Mouse (Mus musculus) thymus, adult 2 months (tissue): ENCODE measurements around the gene Gcsh. TPM values are rescaled to one million over a fixed set of nuclear protein-coding genes. Genes with fewer than 3 reads are reported as not detected.

ENCODE experiments used
- DNase-seq: peaks from one replicate; pipeline ENCODE4 v3.0.0; 2021
- H3K27ac ChIP-seq: fragments of 200-500 bp; 2 replicates; pipeline ENCODE4 v1.5.1; 2012; ENCODE audit warnings: low read length, control low read depth; ENCODE audit not compliant: control insufficient read depth, insufficient read depth
- H3K27me3 ChIP-seq: fragments of 200-500 bp; 2 replicates; pipeline ENCODE4 v1.6.1; 2012; ENCODE audit warnings: mild to moderate bottlenecking, low read length, moderate library complexity, mixed read lengths; ENCODE audit not compliant: control insufficient read depth, insufficient read depth
- H3K36me3 ChIP-seq: fragments of 200-500 bp; 2 replicates; pipeline ENCODE4 v1.6.1; 2012; ENCODE audit warnings: mild to moderate bottlenecking, low read length, moderate library complexity; ENCODE audit not compliant: control insufficient read depth, insufficient read depth
- H3K4me1 ChIP-seq: fragments of 200-500 bp; replicated peaks from 2 replicates; pipeline ENCODE4 v1.6.1; 2012; ENCODE audit warnings: low read length; ENCODE audit not compliant: control insufficient read depth, insufficient read depth
- H3K4me3 ChIP-seq: fragments of 200-500 bp; 2 replicates; pipeline ENCODE4 v1.5.1; 2012; ENCODE audit warnings: mild to moderate bottlenecking, low read length, control low read depth, moderate library complexity; ENCODE audit not compliant: control insufficient read depth, insufficient read depth
- CTCF ChIP-seq: fragments of 200-500 bp; IDR thresholded peaks from 2 replicates; pipeline ENCODE4 v1.5.1; 2012; ENCODE audit warnings: mild to moderate bottlenecking, control low read depth, low read length, moderate library complexity, borderline replicate concordance; ENCODE audit not compliant: control insufficient read depth, poor library complexity, insufficient read depth; ENCODE audit errors: extremely low read depth
- POLR2A ChIP-seq: fragments of 200-500 bp; IDR thresholded peaks from 2 replicates; pipeline ENCODE4 v1.6.1; 2012; ENCODE audit warnings: mild to moderate bottlenecking, low read length, control low read depth, moderate library complexity; ENCODE audit not compliant: control insufficient read depth, poor library complexity, insufficient read depth; ENCODE audit errors: extremely low read depth
- WGBS: fragments of 180-500 bp; shearing (Covaris S2); methylation state at CpG from one replicate; pipeline ENCODE4 v1.1.7; 2018; 5-methylcytosine and 5-hydroxymethylcytosine counted together
- polyA plus RNA-seq: library from polyadenylated mRNA; depleted of rRNA; stranded (reverse); fragments of >200 nt; gene quantifications from 2 replicates; pipeline ENCODE4 v1.2.3, GENCODE M21; 2012

Gcsh gene
- polyA plus RNA-seq, 1 experiment: 16.0 TPM

DNA sequence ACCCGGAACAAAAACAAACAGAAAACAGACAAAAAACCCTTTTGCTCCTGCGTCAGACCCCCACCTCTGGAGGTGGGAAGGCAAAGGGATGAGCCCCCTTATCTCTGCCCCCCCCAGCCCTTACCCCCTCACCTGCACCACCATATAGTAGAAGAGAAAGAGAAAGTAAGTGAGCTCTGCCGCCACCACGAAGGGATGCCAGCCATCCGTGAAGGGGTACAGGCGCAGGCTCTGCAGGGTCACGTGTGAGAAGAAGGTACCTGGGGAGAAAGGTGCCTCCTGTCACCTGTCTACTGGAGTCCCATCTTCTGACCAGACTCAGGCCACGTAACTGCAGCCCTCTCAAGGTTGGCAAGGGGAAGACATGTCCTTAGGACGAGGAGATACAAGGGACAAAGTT is 18.0 kb upstream of the Gcsh start:
- no peak for TF ChIP-seq CTCF
- TF ChIP-seq POLR2A: no peak

DNA sequence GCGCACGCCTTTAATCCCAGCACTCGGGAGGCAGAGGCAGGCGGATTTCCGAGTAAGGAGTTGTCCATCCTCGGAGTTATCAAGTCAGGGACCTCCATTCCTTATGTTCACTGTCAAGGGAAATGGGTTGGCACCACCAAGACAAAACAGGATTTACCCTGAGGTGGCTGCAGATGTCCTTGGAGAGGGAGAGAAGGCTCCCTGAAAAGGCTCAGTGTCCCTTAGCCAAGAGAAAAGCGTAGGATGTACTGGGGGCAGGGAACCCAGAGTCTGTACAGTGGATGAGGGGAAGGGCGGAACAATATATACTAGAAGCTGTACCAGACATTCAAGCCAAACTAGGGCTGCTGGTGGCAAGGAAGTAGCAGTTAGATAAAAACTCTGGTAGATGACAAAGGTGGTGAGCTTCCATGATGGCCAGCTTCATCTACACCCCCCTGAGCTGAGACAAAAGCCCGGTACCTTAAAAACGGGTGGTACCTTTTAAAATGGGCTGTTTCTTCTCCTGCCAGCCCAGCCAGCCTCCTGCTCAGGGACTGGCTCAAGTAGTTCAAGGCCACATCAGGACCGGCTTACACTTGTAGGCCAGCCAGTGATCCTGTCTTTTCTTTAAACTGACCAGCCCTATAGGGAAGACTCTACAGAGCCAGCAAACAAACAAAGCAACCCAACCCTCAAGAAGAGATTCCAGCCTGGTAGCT is 829 bp upstream of the Gcsh start:
- Histone ChIP-seq H3K4me3 (no peak overlapping the region), H3K36me3 (no peaks in the 10 kb centered on the region), H3K27me3 (no peaks in the 10 kb centered on the region), H3K27ac (no peak overlapping the region), H3K4me1 (peaks cover 11% of the 10 kb centered on the region)
- no peak for DNase-seq
- 76% methylated on average over 11 of the region's 11 CpGs for WGBS
- no peak for TF ChIP-seq CTCF
- no peak for TF ChIP-seq POLR2A

More for the DNA sequence above, 18.0 kb upstream of the Gcsh start:
- no peak for DNase-seq
- Histone ChIP-seq H3K27me3 (no peaks in the 10 kb centered on the region), H3K27ac (no peak overlapping the region), H3K4me3 (no peak overlapping the region), H3K36me3 (no peaks in the 10 kb centered on the region), H3K4me1 (peaks cover 2% of the 10 kb centered on the region)
- 87% methylated on average over 9 of the region's 9 CpGs for WGBS

GRCm38 (mm10) chr8:116992176-116992971 is 963 bp downstream of the Gcsh start:
- no peaks in the 10 kb centered on the region for H3K36me3 ChIP-seq
- H3K27me3 ChIP-seq: no peaks in the 10 kb centered on the region
- H3K4me1 ChIP-seq: peaks cover 11% of the 10 kb centered on the region
- H3K4me3 ChIP-seq: peak overlapping the region; percentile 84
- H3K27ac ChIP-seq: no peak overlapping the region
- DNase-seq: peak; percentile 41
- TF ChIP-seq CTCF (no peak), POLR2A (no peak)
- WGBS: 7% methylated on average over 23 of the region's 23 CpGs

GRCm38 (mm10) chr8:116991241-116991640 is 2.1 kb downstream of the Gcsh start:
- Histone ChIP-seq H3K36me3 (no peaks in the 10 kb centered on the region), H3K27me3 (no peaks in the 10 kb centered on the region), H3K4me3 (no peak overlapping the region), H3K27ac (no peak overlapping the region), H3K4me1 (peaks cover 11% of the 10 kb centered on the region)
- no peak for DNase-seq
- 95% methylated on average over 8 of the region's 8 CpGs for WGBS
- TF ChIP-seq CTCF (no peak), POLR2A (no peak)

- Histone ChIP-seq H3K27ac (no peak overlapping the region), H3K4me3 (no peak overlapping the region), H3K4me1 (peaks cover 11% of the 10 kb centered on the region), H3K36me3 (no peaks in the 10 kb centered on the region), H3K27me3 (no peaks in the 10 kb centered on the region)
- WGBS: 99% methylated on average over 3 of the region's 3 CpGs
- TF ChIP-seq CTCF: no peak
- TF ChIP-seq POLR2A: no peak
- DNase-seq: no peak
These were observed 3.5 kb downstream of the Gcsh start for GRCm38 (mm10) chr8:116989842-116990241.

GRCm38 (mm10) chr8:116980117-116980516 is 13.2 kb downstream of the Gcsh start:
- peak; percentile 62 for DNase-seq
- Histone ChIP-seq H3K4me3 (no peak overlapping the region), H3K36me3 (no peaks in the 10 kb centered on the region), H3K27ac (no peak overlapping the region), H3K27me3 (no peaks in the 10 kb centered on the region), H3K4me1 (peaks cover 12% of the 10 kb centered on the region)
- WGBS: 13% methylated on average over 4 of the region's 4 CpGs
- TF ChIP-seq CTCF (no peak), POLR2A (no peak)
